18 mouse cellular contexts compared by ENCODE assay signal in the genomic region with DNA sequence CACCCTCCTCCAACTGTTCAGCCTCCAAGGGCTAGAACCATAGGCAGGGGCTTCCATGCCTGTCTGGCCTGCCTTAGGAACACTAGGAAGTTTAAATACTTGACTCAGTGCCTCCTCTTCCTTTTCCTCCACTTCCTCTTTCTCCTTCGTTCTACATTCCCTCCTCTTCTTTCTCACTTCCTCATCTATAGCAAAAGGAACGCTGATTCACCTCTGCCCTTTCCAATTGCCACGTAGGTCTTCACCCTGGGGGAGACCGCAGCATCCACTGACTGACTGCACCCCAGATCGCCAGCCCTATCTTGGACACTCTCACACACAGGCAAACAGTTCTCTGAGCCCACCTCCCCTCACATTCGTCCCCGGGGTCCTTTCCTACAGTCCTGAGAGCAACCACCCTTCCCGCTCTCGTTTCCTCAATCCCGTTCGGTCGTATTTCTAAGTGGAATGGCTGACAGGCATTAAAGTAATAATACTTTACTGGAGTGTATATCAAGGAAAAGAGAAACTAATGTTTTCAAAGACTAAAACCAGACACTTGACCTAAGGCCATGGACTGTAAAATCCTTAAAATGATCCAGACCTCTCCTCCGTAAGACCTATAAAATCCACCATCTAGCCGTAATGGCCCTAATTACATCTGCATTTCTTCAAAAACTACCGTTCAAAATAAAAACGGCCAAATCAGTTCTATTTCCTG. TPM values are rescaled to one million over a fixed set of nuclear protein-coding genes. Genes with fewer than 3 reads are reported as not detected.
DNase-seq lines count a peak whose midpoint lies in the region; ATAC-seq and TF ChIP-seq lines count a peak whose summit lies in the region.
"Had no signal": no experiment of that assay in that cellular context is flagged by ENCODE, and none has a peak within 500 bp of the region (broad histone marks: within the 10 kb centered on the region; RNA-seq: fewer than 3 reads in every experiment).

No protein-coding gene starts in this region.

- H3K9ac ChIP-seq in MEL (ENCODE audit: control insufficient read depth, low read depth, low read length, poor library complexity, severe bottlenecking): no peak overlapping the region
- no peak overlapping the region for H3K9ac ChIP-seq in limb, embryonic 15.5 days
- H3K9ac ChIP-seq: forebrain, embryonic 15.5 days; hindbrain, embryonic 12.5 days; liver, embryonic 14.5 days had no signal

- 25% methylated on average over 16 of the region's 16 CpGs for WGBS in limb, embryonic 15.5 days

- H3K36me3 ChIP-seq in MEL (ENCODE audit: control insufficient read depth in 1 of 2, insufficient read depth in 2 of 2, low read length in 2 of 2): no peaks in the 10 kb centered on the region
- H3K36me3 ChIP-seq in limb, embryonic 15.5 days: no peaks in the 10 kb centered on the region
- H3K36me3 ChIP-seq: forebrain, embryonic 15.5 days; hindbrain, embryonic 12.5 days had no signal

- no peak for TF ChIP-seq EP300 in MEL (IDR thresholded peaks at IDR 0.05; ENCODE audit: low read depth in 1 of 2, low read length in 2 of 2)

- TF ChIP-seq CTCF in MEL (IDR thresholded peaks at IDR 0.05 in 2 of 3, conservative IDR thresholded peaks at IDR 0.05 in 1 of 3; ENCODE audit: control insufficient read depth in 1 of 3, insufficient read depth in 1 of 3, low read depth in 2 of 3, low read length in 3 of 3, poor library complexity in 1 of 3, severe bottlenecking in 1 of 3): no peak

- no peaks in the 10 kb centered on the region; a peak in 1 of 4 replicates for H3K4me1 ChIP-seq in MEL (ENCODE audit: control insufficient read depth in 1 of 2, insufficient read depth in 2 of 2, low read length in 2 of 2)
- peaks cover 51% of the 10 kb centered on the region for H3K4me1 ChIP-seq in limb, embryonic 15.5 days
- H3K4me1 ChIP-seq: hindbrain, embryonic 12.5 days had no signal

- TF ChIP-seq POLR2A in MEL (IDR thresholded peaks at IDR 0.05; ENCODE audit: control insufficient read depth in 1 of 2, insufficient read depth in 1 of 2, low read depth in 1 of 2, low read length in 2 of 2, poor library complexity in 1 of 2): no peak

- H3K27ac ChIP-seq in MEL (ENCODE audit: control insufficient read depth, low read depth, low read length): no peak overlapping the region
- H3K27ac ChIP-seq in limb, embryonic 15.5 days: peak overlapping the region; percentile 81
- H3K27ac ChIP-seq: forebrain, embryonic 15.5 days; hindbrain, embryonic 12.5 days; liver, embryonic 14.5 days had no signal

- H3K27me3 ChIP-seq in MEL (ENCODE audit: control insufficient read depth in 1 of 2, insufficient read depth in 2 of 2, low read length in 2 of 2): no peaks in the 10 kb centered on the region
- peaks cover 5% of the 10 kb centered on the region; the same call in 1 of the 2 replicates for H3K27me3 ChIP-seq in limb, embryonic 15.5 days
- H3K27me3 ChIP-seq: forebrain, embryonic 15.5 days; hindbrain, embryonic 12.5 days had no signal

- H3K4me3 ChIP-seq in MEL (ENCODE audit: control insufficient read depth in 1 of 2, insufficient read depth in 1 of 2, low read depth in 2 of 2, low read length in 2 of 2): no peak overlapping the region
- H3K4me3 ChIP-seq in limb, embryonic 15.5 days: no peak overlapping the region
- H3K4me3 ChIP-seq: forebrain, embryonic 15.5 days; hindbrain, embryonic 12.5 days had no signal

- peak; percentile 84 for DNase-seq in heart, adult 11 months
- DNase-seq in heart, adult 8-10 months (ENCODE audit: low spot score): no peak
- peak; percentile 14 for DNase-seq in MEL (ENCODE audit: low read depth, low spot score)
- peak; percentile 60 for DNase-seq in forelimb bud, embryonic 11.5 days (ENCODE audit: low read depth, low spot score)
- no peak for DNase-seq in layer of hippocampus, adult 18-20 months (ENCODE audit: low spot score in 2 of 2)
- DNase-seq in T-cell, adult 2 months (ENCODE audit: low spot score): no peak
- no peak for DNase-seq in thymus, postnatal 36 days
- DNase-seq: adrenal gland, postnatal 36 days; cerebellum, adult 9-10 months; embryo, embryonic 11 days; kidney, postnatal 25 days; spleen, adult 18-20 months had no signal

- TF ChIP-seq RAD21 in MEL (IDR thresholded peaks at IDR 0.05; ENCODE audit: low read depth, low read length): no peak

- H3K79me2 ChIP-seq in MEL (ENCODE audit: control insufficient read depth, insufficient read depth, low read length, poor library complexity): no peaks in the 10 kb centered on the region

- H3K9me3 ChIP-seq in MEL (replicated peaks; ENCODE audit: insufficient read depth, low read length): no peaks in the 10 kb centered on the region
- H3K9me3 ChIP-seq in limb, embryonic 15.5 days: no peaks in the 10 kb centered on the region
- H3K9me3 ChIP-seq: forebrain, embryonic 15.5 days; hindbrain, embryonic 12.5 days had no signal

- H3K4me2 ChIP-seq in limb, embryonic 15.5 days: peak overlapping the region; percentile 20
- H3K4me2 ChIP-seq: forebrain, embryonic 15.5 days; hindbrain, embryonic 12.5 days had no signal

- no peak for ATAC-seq in limb, embryonic 15.5 days (ENCODE audit: insufficient number of reproducible peaks, low FRiP score, low TSS enrichment, low read depth)
- ATAC-seq: forebrain, embryonic 15.5 days; lung, postnatal 0 days; midbrain, embryonic 16.5 days had no signal

TF ChIP-seq in MEL, 35 proteins besides CTCF, POLR2A, EP300 and RAD21:
- TF ChIP-seq ZMIZ1 (IDR thresholded peaks at IDR 0.05; ENCODE audit: low read depth, low read length) (no peak), ELF1 (IDR thresholded peaks at IDR 0.05; ENCODE audit: low read depth, low read length) (no peak), SIN3A (IDR thresholded peaks at IDR 0.05; ENCODE audit: low read length) (no peak), TAL1 (IDR thresholded peaks at IDR 0.05; ENCODE audit: low read length) (no peak), CHD2 (IDR thresholded peaks at IDR 0.05; ENCODE audit: low read length) (no peak), POLR2AphosphoS2 (IDR thresholded peaks at IDR 0.05; ENCODE audit: low read length) (no peak), GABPA (IDR thresholded peaks at IDR 0.05; ENCODE audit: low read depth, low read length) (no peak), MYB (IDR thresholded peaks at IDR 0.05; ENCODE audit: low read depth, low read length) (no peak), MAZ (IDR thresholded peaks at IDR 0.05; ENCODE audit: low read depth, low read length) (no peak), MXI1 (IDR thresholded peaks at IDR 0.05; ENCODE audit: low read depth, low read length) (no peak), GATA1 (IDR thresholded peaks at IDR 0.05; ENCODE audit: low read depth, low read length) (no peak), MAX (IDR thresholded peaks at IDR 0.05; ENCODE audit: low read length) (no peak), POLR2AphosphoS5 (IDR thresholded peaks at IDR 0.05; ENCODE audit: borderline replicate concordance, low read depth, low read length) (no peak), MYC (IDR thresholded peaks at IDR 0.05; ENCODE audit: low read depth, low read length) (no peak), TCF12 (IDR thresholded peaks at IDR 0.05; ENCODE audit: low read depth, low read length) (no peak), ETS1 (IDR thresholded peaks at IDR 0.05; ENCODE audit: low read depth, low read length) (no peak), E2F4 (IDR thresholded peaks at IDR 0.05; ENCODE audit: borderline replicate concordance, low read depth, low read length) (no peak), TBP (IDR thresholded peaks at IDR 0.05; ENCODE audit: low read depth, low read length) (no peak), USF1 (IDR thresholded peaks at IDR 0.05; ENCODE audit: low read depth, low read length) (no peak)

RNA-seq across cellular contexts. Expression of gene Thsd4, which starts 29.4 kb away (rescaled TPM):
- 1 to 10 TPM; 3.7 to 4.8 (median 4.2) TPM for total RNA-seq in heart, adult 8-10 months (2022)
- total RNA-seq in MEL (2012; rRNA removed): 0.08 TPM in 1 of 2 replicates, not detected in the other
- under 1 TPM in 1 of 2 experiments, not detected in 1; 0.08 TPM for polyA plus RNA-seq in MEL (2012; ENCODE audit: insufficient read depth in 1 of 2, insufficient read length in 2 of 2, low read depth in 1 of 2, low replicate concordance in 2 of 2, missing spikeins in 1 of 2)
- polyA plus RNA-seq in limb, embryonic 15.5 days (2015; fragmentation: Nextera tagmentation; extraction: Ambion mirVana): 27.9 and 31.6 TPM in 2 replicates
- 10 to 100 TPM; 18.9 to 22.2 TPM for total RNA-seq in layer of hippocampus, adult 18-20 months (2021)

Comparison
In these comparisons a context has a peak if more than half of its experiments do, and no peak if none do; other contexts are left out.
1. DNase-seq: peak in heart, adult 11 months (single experiment), MEL (single experiment) and forelimb bud, embryonic 11.5 days (single experiment); none in heart, adult 8-10 months (single experiment), layer of hippocampus, adult 18-20 months (0 of 2), T-cell, adult 2 months (single experiment) and thymus, postnatal 36 days (0 of 2).